Mouse (Mus musculus) neural tube, embryonic 12.5 days (tissue): Measurements from ENCODE around the gene Sbno2. TPM values are rescaled to one million over a fixed set of nuclear protein-coding genes. Genes with fewer than 3 reads are reported as not detected.

ENCODE experiments used
- ATAC-seq: fragments of 200-750 bp; cut with Nextera tagmentation; 2 replicates; pipeline ENCODE4 v1.8.0; 2017; ENCODE audit warnings: low read depth, mild to moderate bottlenecking, moderate TSS enrichment, moderate library complexity; ENCODE audit not compliant: low FRiP score
- H3K27ac ChIP-seq: fragments of 300-500 bp; sonication (generic); 2 replicates; pipeline ENCODE4 v1.5.1; 2016
- H3K27me3 ChIP-seq: fragments of 300-500 bp; sonication (generic); replicated peaks from 2 replicates; pipeline ENCODE4 v1.6.1; 2016; ENCODE audit warnings: mild to moderate bottlenecking
- H3K36me3 ChIP-seq: fragments of 300-500 bp; sonication (generic); 2 replicates; pipeline ENCODE4 v1.6.1; 2016; ENCODE audit warnings: mild to moderate bottlenecking
- H3K4me1 ChIP-seq: fragments of 300-500 bp; sonication (generic); 2 replicates; pipeline ENCODE4 v1.6.1; 2016
- H3K4me2 ChIP-seq: fragments of 300-500 bp; sonication (generic); replicated peaks from 2 replicates; pipeline ENCODE4 v1.6.1; 2016; ENCODE audit warnings: mild to moderate bottlenecking
- H3K4me3 ChIP-seq: fragments of 300-500 bp; sonication (generic); 2 replicates; pipeline ENCODE4 v1.5.1; 2016
- H3K9ac ChIP-seq: fragments of 300-500 bp; sonication (generic); 2 replicates; pipeline ENCODE4 v1.6.1; 2016; ENCODE audit warnings: mild to moderate bottlenecking
- H3K9me3 ChIP-seq: fragments of 300-500 bp; sonication (generic); 2 replicates; pipeline ENCODE4 v1.6.1; 2016; ENCODE audit warnings: mild to moderate bottlenecking
- WGBS: fragments of 180-500 bp; shearing (Covaris S2); methylation state at CpG from one replicate; pipeline ENCODE4 v1.1.7; 2016; 5-methylcytosine and 5-hydroxymethylcytosine counted together
- polyA plus RNA-seq: library from polyadenylated mRNA; unstranded; fragments of >200 nt; fragmentation: Nextera tagmentation; extraction: Ambion mirVana; gene quantifications from 2 replicates; pipeline ENCODE4 v1.2.1, GENCODE M21; 2016

Sbno2 gene
- polyA plus RNA-seq, 1 experiment from 2014 or later, result 15.1 TPM

- Histone ChIP-seq H3K9me3 (no peaks in the 10 kb centered on the region), H3K4me3 (peak overlapping the region; percentile 90), H3K4me1 (peaks cover 39% of the 10 kb centered on the region), H3K27ac (no peak overlapping the region), H3K36me3 (peaks cover 17% of the 10 kb centered on the region), H3K4me2 (peak overlapping the region; percentile 99), H3K27me3 (no peaks in the 10 kb centered on the region), H3K9ac (peak overlapping the region; percentile 83)
- no peak for ATAC-seq
- under 1% methylated on average over 61 of the region's 63 CpGs for WGBS
These were observed 10.6 kb upstream of the Sbno2 start for GRCm38 (mm10) chr10:80115944-80116335.

DNA sequence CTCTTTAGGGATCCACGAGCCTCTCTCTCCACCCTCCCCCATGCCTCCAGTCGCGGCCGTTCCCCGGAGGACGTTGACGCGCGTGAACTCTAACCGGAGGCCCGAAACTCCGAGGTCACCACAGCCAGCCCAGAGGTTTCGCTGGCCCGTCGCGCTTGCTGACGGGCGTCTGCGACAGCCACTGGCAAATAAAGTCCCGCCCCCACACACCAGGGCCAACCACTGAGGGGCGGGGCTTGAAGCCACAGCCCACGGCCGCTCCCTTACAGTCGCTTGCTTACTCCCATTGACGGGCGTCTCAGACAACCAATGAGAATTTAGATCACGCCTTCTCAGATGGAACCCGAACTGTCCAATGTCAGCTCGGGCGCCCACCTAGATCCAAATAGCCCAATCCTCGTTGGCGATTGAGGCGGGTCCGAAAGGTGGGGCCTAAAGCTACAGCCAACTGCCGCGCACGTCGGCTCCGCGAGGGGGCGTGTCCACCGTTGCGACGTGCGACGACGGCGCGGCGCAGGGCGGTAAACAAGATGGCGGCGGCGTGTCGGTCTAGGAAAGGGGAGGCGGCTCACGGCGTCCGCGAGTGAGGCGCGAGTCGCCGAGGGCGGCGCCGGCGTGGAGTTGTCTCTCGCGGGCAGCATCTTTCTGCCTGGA is 10.0 kb upstream of the Sbno2 start, which contains the start of gene Stk11:
Stk11 (plus strand) TSS at position 514 of the 654 bp plus-strand sequence.
- Histone ChIP-seq H3K4me1 (peaks cover 38% of the 10 kb centered on the region), H3K4me3 (peak within 1 kb of the TSS; percentile 90), H3K27ac (peak within 1 kb of the TSS; percentile 37), H3K9ac (peak within 1 kb of the TSS; percentile 83), H3K9me3 (no peaks in the 10 kb centered on the region), H3K4me2 (peak within 1 kb of the TSS; percentile 99), H3K27me3 (no peaks in the 10 kb centered on the region), H3K36me3 (peaks cover 11% of the 10 kb centered on the region)
- WGBS, result under 1% methylated on average over 70 of the region's 70 CpGs
- ATAC-seq, result peak; percentile 97

- peak; percentile 52; the same call in 1 of the 2 replicates for ATAC-seq
- H3K27ac ChIP-seq, result peak overlapping the region; percentile 37
- 2% methylated on average over 27 of the region's 27 CpGs for WGBS
- no peaks in the 10 kb centered on the region for H3K27me3 ChIP-seq
- H3K4me3 ChIP-seq, result peak overlapping the region; percentile 45
- H3K9me3 ChIP-seq, result no peaks in the 10 kb centered on the region
- peaks cover 3% of the 10 kb centered on the region; the same call in 1 of the 2 replicates for H3K36me3 ChIP-seq
- H3K4me2 ChIP-seq, result peak overlapping the region; percentile 99
- peaks cover 30% of the 10 kb centered on the region for H3K4me1 ChIP-seq
- peak overlapping the region; percentile 48; the same call in 1 of the 2 replicates for H3K9ac ChIP-seq
These were observed 9.2 kb upstream of the Sbno2 start for GRCm38 (mm10) chr10:80114341-80115284.

DNA sequence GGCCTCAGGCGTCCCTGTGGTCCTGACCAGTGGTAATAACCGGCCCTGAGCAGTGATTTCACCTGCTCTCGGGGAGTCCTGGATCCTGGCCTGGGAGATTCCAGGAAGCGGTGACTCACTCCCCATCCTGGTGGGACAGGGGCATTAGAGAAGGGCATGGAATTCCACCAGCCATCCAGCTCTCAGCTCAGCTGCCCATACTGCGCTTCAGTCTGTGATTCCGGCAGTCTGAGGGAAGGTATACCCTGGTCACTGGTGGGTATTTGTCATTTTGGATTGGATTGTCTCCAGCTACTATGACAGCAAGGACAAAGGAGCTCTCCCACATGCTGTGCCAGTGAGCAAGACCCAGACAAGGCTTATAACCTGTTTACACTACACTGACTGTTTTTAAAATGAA is 2.3 kb upstream of the Sbno2 start:
- Histone ChIP-seq H3K27me3 (no peaks in the 10 kb centered on the region), H3K9ac (no peak overlapping the region), H3K36me3 (no peaks in the 10 kb centered on the region), H3K27ac (no peak overlapping the region), H3K4me2 (no peak overlapping the region), H3K4me3 (no peak overlapping the region), H3K4me1 (no peaks in the 10 kb centered on the region), H3K9me3 (no peaks in the 10 kb centered on the region)
- 63% methylated on average over 6 of the region's 6 CpGs for WGBS
- ATAC-seq, result no peak

- Histone ChIP-seq H3K9ac (no peak overlapping the region), H3K27me3 (no peaks in the 10 kb centered on the region), H3K4me3 (no peak overlapping the region), H3K36me3 (no peaks in the 10 kb centered on the region), H3K4me2 (no peak overlapping the region), H3K4me1 (peaks cover 10% of the 10 kb centered on the region), H3K27ac (no peak overlapping the region), H3K9me3 (no peaks in the 10 kb centered on the region)
- ATAC-seq, result no peak
- 76% methylated on average over 5 of the region's 5 CpGs for WGBS
These were observed 555 bp upstream of the Sbno2 start for GRCm38 (mm10) chr10:80105926-80106325.

DNA sequence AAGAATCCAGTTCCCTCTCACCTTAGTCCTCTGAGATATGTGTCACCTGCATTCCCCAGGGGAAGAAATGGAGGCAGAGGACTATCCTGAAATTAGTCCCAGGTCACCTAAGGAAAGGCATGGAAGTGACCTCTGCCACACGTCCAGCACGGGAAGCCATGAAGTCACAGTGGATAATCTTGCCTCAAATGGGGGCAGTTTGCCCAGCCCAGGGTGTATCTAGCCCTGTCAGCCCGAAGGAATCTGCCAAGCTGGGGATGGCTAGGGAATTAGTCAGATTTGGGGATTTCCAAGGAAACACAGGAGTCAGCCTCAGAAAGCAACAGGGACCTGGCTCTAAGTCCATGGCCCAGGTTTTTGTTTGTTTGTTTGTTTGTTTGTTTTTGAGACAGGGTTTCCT is 1.2 kb downstream of the Sbno2 start:
- Histone ChIP-seq H3K36me3 (no peaks in the 10 kb centered on the region), H3K4me2 (no peak overlapping the region), H3K27ac (no peak overlapping the region), H3K9me3 (no peaks in the 10 kb centered on the region), H3K27me3 (no peaks in the 10 kb centered on the region), H3K9ac (no peak overlapping the region), H3K4me3 (no peak overlapping the region), H3K4me1 (peaks cover 13% of the 10 kb centered on the region)
- WGBS, result 76% methylated on average over 3 of the region's 3 CpGs
- ATAC-seq, result no peak

DNA sequence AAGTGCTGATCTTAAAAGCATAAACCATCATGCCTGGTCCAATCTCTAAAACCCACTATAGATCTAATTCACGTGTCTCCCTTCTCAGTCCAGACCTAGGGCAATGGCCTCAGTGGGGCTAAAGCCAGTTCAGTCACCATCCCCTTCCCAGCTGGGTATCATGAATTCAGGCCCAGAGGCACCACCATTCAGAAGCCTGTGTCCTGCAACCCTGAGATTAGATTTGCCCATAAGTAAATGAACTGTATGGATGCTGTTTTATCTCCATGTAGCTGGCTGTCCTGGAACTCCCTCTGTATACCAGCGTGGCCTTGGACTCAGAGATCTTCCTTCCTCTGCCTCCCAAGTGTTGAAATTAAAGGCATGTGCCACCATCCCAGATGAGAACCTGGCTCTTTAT is 2.3 kb downstream of the Sbno2 start:
- Histone ChIP-seq H3K9ac (peak overlapping the region; percentile 84; the same call in 1 of the 2 replicates), H3K27me3 (no peaks in the 10 kb centered on the region), H3K4me1 (peaks cover 13% of the 10 kb centered on the region), H3K27ac (no peak overlapping the region), H3K36me3 (no peaks in the 10 kb centered on the region), H3K9me3 (no peaks in the 10 kb centered on the region), H3K4me3 (no peak overlapping the region), H3K4me2 (peak overlapping the region; percentile 98)
- ATAC-seq, result no peak
- WGBS, result 87% methylated on average over 2 of the region's 2 CpGs

GRCm38 (mm10) chr10:80102216-80102915 is 3.0 kb downstream of the Sbno2 start:
- no peaks in the 10 kb centered on the region for H3K9me3 ChIP-seq

DNA sequence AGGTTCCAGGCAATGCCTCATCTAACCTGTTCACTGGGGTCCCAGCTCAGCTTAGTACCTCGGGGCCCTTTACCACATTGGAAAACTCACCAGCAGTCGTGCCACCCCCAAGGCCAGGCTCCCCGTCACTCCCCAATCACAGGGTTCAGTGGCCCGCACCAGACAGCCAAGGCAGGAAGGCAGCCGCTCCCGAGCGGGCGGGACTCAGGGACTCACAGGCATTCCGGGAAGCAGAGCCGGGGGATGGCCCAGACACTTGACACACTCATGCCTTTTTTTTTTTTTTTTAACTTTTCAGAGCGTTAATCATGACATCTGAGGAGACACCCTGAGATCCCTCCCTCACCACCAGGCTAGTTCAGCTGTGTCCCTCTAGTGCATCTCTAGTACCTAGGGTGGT is 4.4 kb downstream of the Sbno2 start:
- Histone ChIP-seq H3K9ac (no peak overlapping the region), H3K9me3 (no peaks in the 10 kb centered on the region), H3K27ac (no peak overlapping the region), H3K36me3 (no peaks in the 10 kb centered on the region), H3K4me2 (peak overlapping the region; percentile 98), H3K4me3 (no peak overlapping the region), H3K27me3 (no peaks in the 10 kb centered on the region), H3K4me1 (peaks cover 19% of the 10 kb centered on the region)
- ATAC-seq, result no peak
- WGBS, result 72% methylated on average over 11 of the region's 11 CpGs

More at GRCm38 (mm10) chr10:80102216-80102915, 3.0 kb downstream of the Sbno2 start:
- H3K4me2 ChIP-seq, result peak overlapping the region; percentile 98
- H3K36me3 ChIP-seq, result no peaks in the 10 kb centered on the region
- H3K9ac ChIP-seq, result peak overlapping the region; percentile 84
- H3K27ac ChIP-seq, result peak overlapping the region; percentile 38; the same call in 1 of the 2 replicates
- under 1% methylated on average over 59 of the region's 59 CpGs for WGBS
- H3K27me3 ChIP-seq, result no peaks in the 10 kb centered on the region
- peaks cover 15% of the 10 kb centered on the region for H3K4me1 ChIP-seq
- ATAC-seq, result peak; percentile 81
- peak overlapping the region; percentile 93 for H3K4me3 ChIP-seq

DNA sequence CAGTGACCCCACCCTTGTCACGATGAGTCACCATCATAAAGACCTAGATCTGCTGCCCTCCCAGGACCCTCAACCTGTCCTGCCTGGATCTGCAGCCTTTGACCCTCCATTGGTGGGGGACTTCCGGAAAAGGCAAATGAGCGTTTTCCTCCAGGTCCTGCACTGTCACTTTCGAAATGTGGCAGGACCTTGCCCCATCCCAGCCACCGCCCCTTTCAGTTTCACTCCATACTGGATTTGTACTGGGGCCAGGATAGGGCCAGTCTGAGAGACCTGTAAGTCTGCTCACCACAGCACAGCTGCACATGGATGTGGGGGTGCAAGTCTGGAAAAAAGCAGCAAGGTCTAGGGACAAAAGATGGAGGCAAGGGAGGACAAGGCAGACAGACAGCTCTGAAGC is 6.7 kb downstream of the Sbno2 start:
- Histone ChIP-seq H3K27ac (no peak overlapping the region), H3K4me3 (no peak overlapping the region), H3K9ac (no peak overlapping the region), H3K9me3 (no peaks in the 10 kb centered on the region), H3K4me1 (peaks cover 19% of the 10 kb centered on the region), H3K36me3 (no peaks in the 10 kb centered on the region), H3K27me3 (no peaks in the 10 kb centered on the region), H3K4me2 (no peak overlapping the region)
- WGBS, result 83% methylated on average over 5 of the region's 5 CpGs
- ATAC-seq, result no peak

DNA sequence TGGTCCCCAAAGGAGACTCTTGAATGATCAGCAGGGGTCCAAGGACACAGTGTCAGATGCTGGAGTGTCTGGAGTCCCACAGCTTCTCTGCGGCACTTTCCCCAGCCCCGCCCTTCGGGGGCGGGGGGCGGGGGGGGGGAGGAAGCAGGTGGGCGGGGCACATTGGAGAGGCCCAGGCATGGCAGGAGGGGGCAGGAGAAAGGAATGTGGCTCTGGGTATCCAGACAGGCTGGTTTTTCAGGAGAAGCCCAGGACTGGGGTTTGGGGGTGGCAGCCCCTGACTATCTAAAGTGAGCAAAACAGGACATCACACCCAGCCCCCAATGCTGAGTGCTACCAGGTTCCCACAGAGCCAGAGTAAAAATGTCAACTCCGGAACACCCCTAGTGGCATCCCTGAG is 8.1 kb downstream of the Sbno2 start:
- Histone ChIP-seq H3K4me3 (no peak overlapping the region), H3K9me3 (no peaks in the 10 kb centered on the region), H3K27ac (no peak overlapping the region), H3K27me3 (no peaks in the 10 kb centered on the region), H3K4me1 (peaks cover 19% of the 10 kb centered on the region), H3K9ac (no peak overlapping the region), H3K4me2 (no peak overlapping the region), H3K36me3 (no peaks in the 10 kb centered on the region)
- no peak for ATAC-seq
- WGBS, result 19% methylated on average over 7 of the region's 7 CpGs

- WGBS, result 86% methylated on average over 5 of the region's 5 CpGs
- ATAC-seq, result no peak
These were observed 9.8 kb downstream of the Sbno2 start for GRCm38 (mm10) chr10:80095547-80095946.

More at GRCm38 (mm10) chr10:80095547-80095946, 9.8 kb downstream of the Sbno2 start:
- no peak overlapping the region for H3K27ac ChIP-seq
- no peak overlapping the region for H3K9ac ChIP-seq
- H3K4me2 ChIP-seq, result no peak overlapping the region
- H3K27me3 ChIP-seq, result no peaks in the 10 kb centered on the region
- no peak overlapping the region for H3K4me3 ChIP-seq
- H3K36me3 ChIP-seq, result no peaks in the 10 kb centered on the region
- no peaks in the 10 kb centered on the region for H3K9me3 ChIP-seq
- H3K4me1 ChIP-seq, result peaks cover 7% of the 10 kb centered on the region
